8 mouse cellular contexts compared by ENCODE assay signal in genomic region chr6:97204252-97204869, GRCm38 (mm10). TPM values are rescaled to one million over a fixed set of nuclear protein-coding genes. Genes with fewer than 3 reads are reported as not detected.
DNase-seq lines count a peak whose midpoint lies in the region; ATAC-seq and TF ChIP-seq lines count a peak whose summit lies in the region.

No protein-coding gene starts in this region.

- DNase-seq in heart, adult 9 months (ENCODE audit: low spot score in 2 of 2), result no peak
- peak; percentile 62 for DNase-seq in MEL (ENCODE audit: low read depth, low spot score)
- DNase-seq in cerebellum, postnatal 4 days (ENCODE audit: low spot score in 2 of 2), result no peak
- DNase-seq in embryo, embryonic 9.5 days (ENCODE audit: extremely low spot score), result no peak
- DNase-seq in gastrocnemius, postnatal 36 days, result no peak

- H3K4me2 ChIP-seq in heart, embryonic 12.5 days, result peak overlapping the region; percentile 71
- peak overlapping the region; percentile 60 for H3K4me2 ChIP-seq in hindbrain, embryonic 13.5 days
- H3K4me2 ChIP-seq in midbrain, embryonic 13.5 days (replicated peaks), result peak overlapping the region; percentile 70

- intact Hi-C loops in gastrocnemius, postnatal 36 days (cut with DNase I), result no loop called here

- no peak for TF ChIP-seq CTCF in MEL (IDR thresholded peaks at IDR 0.05 in 2 of 3, conservative IDR thresholded peaks at IDR 0.05 in 1 of 3; ENCODE audit: control insufficient read depth in 1 of 3, insufficient read depth in 1 of 3, low read depth in 2 of 3, low read length in 3 of 3, poor library complexity in 1 of 3, severe bottlenecking in 1 of 3)

- H3K9ac ChIP-seq in heart, embryonic 12.5 days, result peak overlapping the region; percentile 98
- H3K9ac ChIP-seq in MEL (ENCODE audit: control insufficient read depth, low read depth, low read length, poor library complexity, severe bottlenecking), result peak overlapping the region; percentile 78
- peak overlapping the region; percentile 98 for H3K9ac ChIP-seq in hindbrain, embryonic 13.5 days
- H3K9ac ChIP-seq in midbrain, embryonic 13.5 days (replicated peaks), result peak overlapping the region; percentile 95

- peaks cover 10% of the 10 kb centered on the region for H3K4me1 ChIP-seq in heart, embryonic 12.5 days (replicated peaks)
- H3K4me1 ChIP-seq in MEL (ENCODE audit: control insufficient read depth in 1 of 2, insufficient read depth in 2 of 2, low read length in 2 of 2), result peaks cover 21 to 29% of the 10 kb centered on the region in 2 experiments
- peaks cover 16% of the 10 kb centered on the region for H3K4me1 ChIP-seq in hindbrain, embryonic 13.5 days (replicated peaks)
- H3K4me1 ChIP-seq in midbrain, embryonic 13.5 days (replicated peaks), result peaks cover 20% of the 10 kb centered on the region

- 15% methylated on average over 9 of the region's 9 CpGs for WGBS in heart, embryonic 12.5 days
- WGBS in hindbrain, embryonic 13.5 days, result 17% methylated on average over 9 of the region's 9 CpGs
- WGBS in midbrain, embryonic 13.5 days, result 15% methylated on average over 9 of the region's 9 CpGs

- peaks cover 6% of the 10 kb centered on the region for H3K36me3 ChIP-seq in heart, embryonic 12.5 days
- peaks cover 13 to 38% of the 10 kb centered on the region in 2 experiments for H3K36me3 ChIP-seq in MEL (ENCODE audit: control insufficient read depth in 1 of 2, insufficient read depth in 2 of 2, low read length in 2 of 2)
- no peaks in the 10 kb centered on the region for H3K36me3 ChIP-seq in hindbrain, embryonic 13.5 days
- H3K36me3 ChIP-seq in midbrain, embryonic 13.5 days, result no peaks in the 10 kb centered on the region

- no peak for ATAC-seq in heart, embryonic 12.5 days (ENCODE audit: insufficient number of reproducible peaks, low FRiP score)
- no peak for ATAC-seq in hindbrain, embryonic 13.5 days (ENCODE audit: low FRiP score)
- no peak for ATAC-seq in midbrain, embryonic 13.5 days

- peaks cover 24% of the 10 kb centered on the region for H3K79me2 ChIP-seq in MEL (ENCODE audit: control insufficient read depth, insufficient read depth, low read length, poor library complexity)

- peak overlapping the region; percentile 96 for H3K4me3 ChIP-seq in heart, embryonic 12.5 days
- H3K4me3 ChIP-seq in MEL (ENCODE audit: control insufficient read depth in 1 of 2, insufficient read depth in 1 of 2, low read depth in 2 of 2, low read length in 2 of 2), result peak overlapping the region; percentile 64 to 97
- peak overlapping the region; percentile 92 for H3K4me3 ChIP-seq in hindbrain, embryonic 13.5 days
- H3K4me3 ChIP-seq in midbrain, embryonic 13.5 days (replicated peaks), result peak overlapping the region; percentile 88

- H3K9me3 ChIP-seq in heart, embryonic 12.5 days (replicated peaks), result no peaks in the 10 kb centered on the region
- no peaks in the 10 kb centered on the region for H3K9me3 ChIP-seq in MEL (replicated peaks; ENCODE audit: insufficient read depth, low read length)
- no peaks in the 10 kb centered on the region for H3K9me3 ChIP-seq in hindbrain, embryonic 13.5 days
- H3K9me3 ChIP-seq in midbrain, embryonic 13.5 days, result no peaks in the 10 kb centered on the region

- no peak for TF ChIP-seq RAD21 in MEL (IDR thresholded peaks at IDR 0.05; ENCODE audit: low read depth, low read length)

- no peak for TF ChIP-seq EP300 in MEL (IDR thresholded peaks at IDR 0.05; ENCODE audit: low read depth in 1 of 2, low read length in 2 of 2)

- no peak for TF ChIP-seq POLR2A in MEL (IDR thresholded peaks at IDR 0.05; ENCODE audit: control insufficient read depth in 1 of 2, insufficient read depth in 1 of 2, low read depth in 1 of 2, low read length in 2 of 2, poor library complexity in 1 of 2)

- no peaks in the 10 kb centered on the region for H3K27me3 ChIP-seq in heart, embryonic 12.5 days (replicated peaks)
- H3K27me3 ChIP-seq in MEL (ENCODE audit: control insufficient read depth in 1 of 2, insufficient read depth in 2 of 2, low read length in 2 of 2), result no peaks in the 10 kb centered on the region
- no peaks in the 10 kb centered on the region for H3K27me3 ChIP-seq in hindbrain, embryonic 13.5 days
- no peaks in the 10 kb centered on the region for H3K27me3 ChIP-seq in midbrain, embryonic 13.5 days

- H3K27ac ChIP-seq in heart, embryonic 12.5 days (ENCODE audit: poor library complexity, severe bottlenecking), result no peak overlapping the region; the same call in 1 of the 2 replicates
- H3K27ac ChIP-seq in MEL (ENCODE audit: control insufficient read depth, low read depth, low read length), result peak overlapping the region; percentile 73
- H3K27ac ChIP-seq in hindbrain, embryonic 13.5 days, result no peak overlapping the region
- H3K27ac ChIP-seq in midbrain, embryonic 13.5 days, result no peak overlapping the region

TF ChIP-seq in MEL, 35 proteins besides CTCF, POLR2A, EP300 and RAD21 (continues in another document):
- TF ChIP-seq ZMIZ1 (IDR thresholded peaks at IDR 0.05; ENCODE audit: low read depth, low read length), result no peak
- no peak for TF ChIP-seq E2F4 (IDR thresholded peaks at IDR 0.05; ENCODE audit: borderline replicate concordance, low read depth, low read length)
- peak; percentile 18; the same call in 1 of the 2 replicates for TF ChIP-seq ETS1 (IDR thresholded peaks at IDR 0.05; ENCODE audit: low read depth, low read length)
- TF ChIP-seq CHD1 (IDR thresholded peaks at IDR 0.05; ENCODE audit: low read depth, low read length), result peak; percentile 61; the same call in 1 of the 2 replicates
- no peak for TF ChIP-seq USF2 (IDR thresholded peaks at IDR 0.05; ENCODE audit: borderline replicate concordance in 1 of 2, insufficient read depth in 1 of 2, low read depth in 1 of 2, low read length in 2 of 2)
- TF ChIP-seq MEF2A (IDR thresholded peaks at IDR 0.05; ENCODE audit: extremely low read depth, insufficient replicate concordance, low read depth, low read length, poor library complexity, severe bottlenecking), result no peak
- TF ChIP-seq SMC3 (IDR thresholded peaks at IDR 0.05; ENCODE audit: low read depth, low read length), result no peak
- no peak for TF ChIP-seq ZC3H11A (IDR thresholded peaks at IDR 0.05; ENCODE audit: low read depth, low read length)
- no peak for TF ChIP-seq RCOR1 (IDR thresholded peaks at IDR 0.05; ENCODE audit: low read depth, low read length)
- no peak for TF ChIP-seq MAFK (IDR thresholded peaks at IDR 0.05; ENCODE audit: borderline replicate concordance, low read depth, low read length)
- TF ChIP-seq KAT2A (conservative IDR thresholded peaks at IDR 0.05; ENCODE audit: low read depth, low read length), result no peak
- no peak for TF ChIP-seq POLR2AphosphoS2 (IDR thresholded peaks at IDR 0.05; ENCODE audit: low read length)
- TF ChIP-seq SIN3A (IDR thresholded peaks at IDR 0.05; ENCODE audit: low read length), result peak; percentile 16; the same call in 1 of the 2 replicates
- no peak for TF ChIP-seq TCF12 (IDR thresholded peaks at IDR 0.05; ENCODE audit: low read depth, low read length)
- TF ChIP-seq GABPA (IDR thresholded peaks at IDR 0.05; ENCODE audit: low read depth, low read length), result no peak

RNA-seq across cellular contexts. Expression of gene Uba3, which starts 1.1 kb away (rescaled TPM):
- polyA plus RNA-seq in heart, embryonic 12.5 days (2016; fragmentation: Nextera tagmentation; extraction: Ambion mirVana), result 79.1 and 79.3 TPM in 2 replicates
- total RNA-seq in MEL (2012; rRNA removed), result 37.1 and 43.8 TPM in 2 replicates
- 10 to 100 TPM in 1 of 2 experiments, not detected in 1; 38.1 TPM for polyA plus RNA-seq in MEL (2012; ENCODE audit: insufficient read depth in 1 of 2, insufficient read length in 2 of 2, low read depth in 1 of 2, low replicate concordance in 2 of 2, missing spikeins in 1 of 2)
- 91.5 and 93.0 TPM in 2 replicates for polyA plus RNA-seq in hindbrain, embryonic 13.5 days (2015; fragmentation: Nextera tagmentation; extraction: Ambion mirVana)
- 92.7 and 96.8 TPM in 2 replicates for polyA plus RNA-seq in midbrain, embryonic 13.5 days (2015; fragmentation: Nextera tagmentation; extraction: Ambion mirVana)
- 10 to 100 TPM; 31.7 to 32.2 TPM for total RNA-seq in gastrocnemius, postnatal 36 days (2021)

RNA-seq across cellular contexts. Expression of gene Arl6ip5, which starts 6.1 kb away (rescaled TPM):
- polyA plus RNA-seq in heart, embryonic 12.5 days (2016; fragmentation: Nextera tagmentation; extraction: Ambion mirVana), result 96.9 and 97.9 TPM in 2 replicates
- 38.2 and 39.4 TPM in 2 replicates for total RNA-seq in MEL (2012; rRNA removed)
- polyA plus RNA-seq in MEL (2012; ENCODE audit: insufficient read depth in 1 of 2, insufficient read length in 2 of 2, low read depth in 1 of 2, low replicate concordance in 2 of 2, missing spikeins in 1 of 2), result 100 to 1,000 TPM in 1 of 2 experiments, not detected in 1; 113 TPM
- 120 and 122 TPM in 2 replicates for polyA plus RNA-seq in hindbrain, embryonic 13.5 days (2015; fragmentation: Nextera tagmentation; extraction: Ambion mirVana)
- 113 and 114 TPM in 2 replicates for polyA plus RNA-seq in midbrain, embryonic 13.5 days (2015; fragmentation: Nextera tagmentation; extraction: Ambion mirVana)
- total RNA-seq in gastrocnemius, postnatal 36 days (2021), result 100 to 1,000 TPM; 133 to 150 TPM

RNA-seq across cellular contexts. Expression of gene Tmf1, which starts 25.4 kb away (rescaled TPM):
- 28.7 and 29.9 TPM in 2 replicates for polyA plus RNA-seq in heart, embryonic 12.5 days (2016; fragmentation: Nextera tagmentation; extraction: Ambion mirVana)
- total RNA-seq in MEL (2012; rRNA removed), result 19.2 and 21.9 TPM in 2 replicates
- polyA plus RNA-seq in MEL (2012; ENCODE audit: insufficient read depth in 1 of 2, insufficient read length in 2 of 2, low read depth in 1 of 2, low replicate concordance in 2 of 2, missing spikeins in 1 of 2), result 10 to 100 TPM in 1 of 2 experiments, not detected in 1; 13.5 TPM
- polyA plus RNA-seq in hindbrain, embryonic 13.5 days (2015; fragmentation: Nextera tagmentation; extraction: Ambion mirVana), result 43.9 and 44.5 TPM in 2 replicates
- polyA plus RNA-seq in midbrain, embryonic 13.5 days (2015; fragmentation: Nextera tagmentation; extraction: Ambion mirVana), result 37.7 and 45.0 TPM in 2 replicates
- 10 to 100 TPM; 37.4 to 42.6 TPM for total RNA-seq in gastrocnemius, postnatal 36 days (2021)

RNA-seq across cellular contexts. Expression of gene Lmod3, which starts 48.2 kb away (rescaled TPM):
- polyA plus RNA-seq in heart, embryonic 12.5 days (2016; fragmentation: Nextera tagmentation; extraction: Ambion mirVana), result 18.0 and 18.7 TPM in 2 replicates
- total RNA-seq in MEL (2012; rRNA removed), result not detected in 2 replicates
- polyA plus RNA-seq in MEL (2012; ENCODE audit: insufficient read depth in 1 of 2, insufficient read length in 2 of 2, low read depth in 1 of 2, low replicate concordance in 2 of 2, missing spikeins in 1 of 2), result not detected
- polyA plus RNA-seq in hindbrain, embryonic 13.5 days (2015; fragmentation: Nextera tagmentation; extraction: Ambion mirVana), result 0.08 and 0.17 TPM in 2 replicates
- polyA plus RNA-seq in midbrain, embryonic 13.5 days (2015; fragmentation: Nextera tagmentation; extraction: Ambion mirVana), result 0.07 TPM in 1 of 2 replicates, not detected in the other
- total RNA-seq in gastrocnemius, postnatal 36 days (2021), result 100 to 1,000 TPM; 126 to 132 TPM

RNA-seq across cellular contexts. Expression of gene Eogt, which starts 55.4 kb away (rescaled TPM):
- 15.1 and 17.1 TPM in 2 replicates for polyA plus RNA-seq in heart, embryonic 12.5 days (2016; fragmentation: Nextera tagmentation; extraction: Ambion mirVana)
- 4.2 and 6.0 TPM in 2 replicates for total RNA-seq in MEL (2012; rRNA removed)
- polyA plus RNA-seq in MEL (2012; ENCODE audit: insufficient read depth in 1 of 2, insufficient read length in 2 of 2, low read depth in 1 of 2, low replicate concordance in 2 of 2, missing spikeins in 1 of 2), result 1 to 10 TPM in 1 of 2 experiments, not detected in 1; 8.3 TPM
- polyA plus RNA-seq in hindbrain, embryonic 13.5 days (2015; fragmentation: Nextera tagmentation; extraction: Ambion mirVana), result 9.3 and 9.7 TPM in 2 replicates
- polyA plus RNA-seq in midbrain, embryonic 13.5 days (2015; fragmentation: Nextera tagmentation; extraction: Ambion mirVana), result 7.8 and 9.7 TPM in 2 replicates
- 1 to 10 TPM; 6.1 to 6.6 TPM for total RNA-seq in gastrocnemius, postnatal 36 days (2021)
